Mouse (Mus musculus) kidney, adult 2 months (tissue): ENCODE measurements around the gene Agps.

Source experiments
- CTCF ChIP-seq: fragments of 200-500 bp; conservative IDR thresholded peaks from 2 replicates; pipeline ENCODE4 v1.5.1; 2011; ENCODE audit warnings: low read depth, mild to moderate bottlenecking, control low read depth, low read length, moderate library complexity, mixed read lengths; ENCODE audit not compliant: insufficient read depth, insufficient read length
- POLR2A ChIP-seq: fragments of 200-500 bp; IDR thresholded peaks from one replicate; pipeline ENCODE4 v1.6.1; 2011; ENCODE audit warnings: low read depth, low read length, control low read depth

GRCm38 (mm10) chr2:75789959-75790523, 41.9 kb upstream of the Agps start:
- TF ChIP-seq POLR2A (no peak), CTCF (no peak)
